Mouse (Mus musculus) B cell, adult (primary cell): ENCODE measurements around the gene Arpin. TPM values are rescaled to one million over a fixed set of nuclear protein-coding genes. Genes with fewer than 3 reads are reported as not detected.

ENCODE experiments used
- total RNA-seq: library from RNA; stranded (reverse); gene quantifications from 4 replicates; pipeline ENCODE4 v1.2.4, GENCODE M21; 2023; ENCODE audit not compliant: inconsistent age

The Arpin gene
- 0.22 TPM in 1 of 4 replicates, not detected in the others for total RNA-seq

GRCm38 (mm10) chr7:79934862-79935510, at the start of gene Arpin:
Arpin (minus strand) TSS chr7:79935359.

GRCm38 (mm10) chr7:79920344-79920983, 14.7 kb downstream of the Arpin start, which contains the start of gene Ap3s2:
Ap3s2 (minus strand) TSS chr7:79920649.

Other genes with a start within 250 kb of the Arpin start
- 0.10 to 0.27 TPM (median 0.13 TPM) in 3 of 4 replicates, not detected in the other for gene Kif7, start 219.6 kb downstream of the Arpin start, total RNA-seq
- not detected in 4 replicates for gene Plin1, start 202.5 kb downstream of the Arpin start, total RNA-seq
- gene Pex11a, start 192.2 kb downstream of the Arpin start, total RNA-seq = 0.42 to 1.6 TPM (median 0.83 TPM) in 4 replicates
- gene Wdr93, start 192.2 kb downstream of the Arpin start, total RNA-seq = not detected in 4 replicates
- gene Mesp1, start 141.6 kb downstream of the Arpin start, total RNA-seq = not detected in 4 replicates
- gene Mesp2, start 124.6 kb downstream of the Arpin start, total RNA-seq = not detected in 4 replicates
- gene Anpep, start 74.3 kb downstream of the Arpin start, total RNA-seq = 0.15 to 0.42 TPM (median 0.29 TPM) in 4 replicates
- gene Ap3s2, start 14.7 kb downstream of the Arpin start, total RNA-seq = 12.8 to 24.1 TPM (median 17.7 TPM) in 4 replicates
- 49.5 to 75.4 TPM (median 68.2 TPM) in 4 replicates for gene Zfp710, start 89.5 kb upstream of the Arpin start, total RNA-seq
- gene Idh2, start 180.0 kb upstream of the Arpin start, total RNA-seq = 21.3 to 28.3 TPM (median 24.7 TPM) in 4 replicates